8 mouse cellular contexts compared by ENCODE assay signal in the genomic region with DNA sequence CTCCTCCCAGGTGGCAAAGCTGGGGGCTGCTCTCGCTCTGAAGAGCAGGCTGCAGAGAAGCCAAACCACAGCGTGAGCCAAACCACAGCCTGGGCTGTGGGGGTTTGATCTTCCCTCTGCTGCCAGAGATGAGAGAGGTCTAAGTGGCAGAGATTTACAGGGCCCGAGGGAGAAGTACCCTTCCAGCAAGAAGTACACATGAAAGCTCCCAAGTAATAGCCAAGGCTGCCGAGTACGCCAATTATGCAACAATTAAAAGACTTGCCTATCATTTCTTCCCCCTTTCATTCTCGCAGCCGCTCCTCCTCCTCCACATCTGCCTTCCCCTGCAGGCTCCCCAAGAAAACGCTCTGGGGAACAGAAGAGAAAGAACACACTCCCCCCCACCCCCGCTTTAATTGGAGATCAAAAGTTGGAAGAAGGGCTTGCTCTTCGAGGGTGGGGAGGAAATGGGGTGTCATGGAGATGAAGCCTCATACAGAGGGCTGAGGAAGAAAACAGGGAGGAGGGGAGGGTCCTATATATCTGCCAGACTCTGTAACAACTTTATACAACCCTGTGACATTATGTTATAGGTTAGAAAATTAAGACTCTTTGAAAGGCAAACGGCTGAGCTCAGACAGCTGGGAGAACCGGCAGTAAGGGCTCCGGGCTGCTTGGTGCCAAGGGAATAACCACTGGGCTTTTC. TPM values are rescaled to one million over a fixed set of nuclear protein-coding genes. Genes with fewer than 3 reads are reported as not detected.
DNase-seq lines count a peak whose midpoint lies in the region; ATAC-seq lines count a peak whose summit lies in the region.

No protein-coding gene starts in this region.

- 0 out of 2 replicates have a peak overlapping the region, but pooled peaks have one; percentile 2 for H3K4me2 ChIP-seq in intestine, embryonic 14.5 days (ENCODE audit: low read length)
- no peak overlapping the region for H3K4me2 ChIP-seq in intestine, embryonic 15.5 days (replicated peaks)

- ATAC-seq in intestine, embryonic 14.5 days (replicated peaks; ENCODE audit: low FRiP score, low TSS enrichment, low read depth): no peak
- no peak for ATAC-seq in intestine, embryonic 15.5 days

- H3K9ac ChIP-seq in intestine, embryonic 14.5 days (ENCODE audit: low read length): no peak overlapping the region
- H3K9ac ChIP-seq in intestine, embryonic 15.5 days: no peak overlapping the region

- H3K4me3 ChIP-seq in intestine, embryonic 14.5 days (ENCODE audit: low read depth, low read length): no peak overlapping the region
- no peak overlapping the region for H3K4me3 ChIP-seq in intestine, embryonic 15.5 days (replicated peaks)

- intact Hi-C loops in left cerebral cortex, postnatal 10 days (cut with DNase I): no loop called here

- WGBS in intestine, embryonic 14.5 days: 29% methylated on average over 13 of the region's 13 CpGs
- 28% methylated on average over 13 of the region's 13 CpGs for WGBS in intestine, embryonic 15.5 days

- no peaks in the 10 kb centered on the region for H3K9me3 ChIP-seq in intestine, embryonic 14.5 days (ENCODE audit: control insufficient read depth, low read length)
- H3K9me3 ChIP-seq in intestine, embryonic 15.5 days: no peaks in the 10 kb centered on the region

- H3K27ac ChIP-seq in intestine, embryonic 14.5 days (ENCODE audit: low read depth): no peak overlapping the region
- H3K27ac ChIP-seq in intestine, embryonic 15.5 days: no peak overlapping the region

- no peak for DNase-seq in intestine, embryonic 14.5 days (ENCODE audit: low spot score)
- DNase-seq in thymus, postnatal 0 days (ENCODE audit: low spot score): peak; percentile 39
- no peak for DNase-seq in thymus, postnatal 10 days (ENCODE audit: low spot score in 2 of 2)
- DNase-seq in kidney, postnatal 4 days: peak; percentile 27 to 50
- DNase-seq in gastrocnemius, postnatal 10 days: no peak
- no peak for DNase-seq in left cerebral cortex, postnatal 10 days (ENCODE audit: extremely low spot score in 1 of 2, low spot score in 2 of 2)
- no peak for DNase-seq in adipocyte (ENCODE audit: low spot score)

- no peaks in the 10 kb centered on the region for H3K27me3 ChIP-seq in intestine, embryonic 14.5 days (replicated peaks; ENCODE audit: control insufficient read depth, insufficient read depth, low read length)
- no peaks in the 10 kb centered on the region for H3K27me3 ChIP-seq in intestine, embryonic 15.5 days (replicated peaks)

- peaks cover 31% of the 10 kb centered on the region for H3K4me1 ChIP-seq in intestine, embryonic 14.5 days (replicated peaks; ENCODE audit: control insufficient read depth, insufficient read depth, low read length)
- H3K4me1 ChIP-seq in intestine, embryonic 15.5 days (replicated peaks): peaks cover 27% of the 10 kb centered on the region

- no peaks in the 10 kb centered on the region for H3K36me3 ChIP-seq in intestine, embryonic 14.5 days (ENCODE audit: control insufficient read depth, insufficient read depth, low read length)
- H3K36me3 ChIP-seq in intestine, embryonic 15.5 days: no peaks in the 10 kb centered on the region

RNA-seq across cellular contexts. Expression of gene Ube2t, which starts 56.9 kb away (rescaled TPM):
- polyA plus RNA-seq in intestine, embryonic 14.5 days (2014; fragmentation: Nextera tagmentation; extraction: Ambion mirVana): 32.9 and 36.8 TPM in 2 replicates
- 31.1 and 31.9 TPM in 2 replicates for polyA plus RNA-seq in intestine, embryonic 15.5 days (2015; fragmentation: Nextera tagmentation; extraction: Ambion mirVana)
- polyA plus RNA-seq in thymus, postnatal 0 days (2015; fragmentation: Nextera tagmentation; extraction: Ambion mirVana): 51.6 and 57.5 TPM in 2 replicates
- 1 to 10 TPM; 7.2 to 8.8 TPM for total RNA-seq in gastrocnemius, postnatal 10 days (2021)
- 1 to 10 TPM; 2.9 to 3.7 TPM for total RNA-seq in left cerebral cortex, postnatal 10 days (2021)

Comparison
In these comparisons a context has a peak if more than half of its experiments do, and no peak if none do; other contexts are left out.
1. DNase-seq: peak in thymus, postnatal 0 days (single experiment) and kidney, postnatal 4 days (2 of 2); none in intestine, embryonic 14.5 days (single experiment), thymus, postnatal 10 days (0 of 2), gastrocnemius, postnatal 10 days (single experiment), left cerebral cortex, postnatal 10 days (0 of 2) and adipocyte (single experiment).